ENCODE assay signal across 8 mouse cellular contexts in the genomic region with DNA sequence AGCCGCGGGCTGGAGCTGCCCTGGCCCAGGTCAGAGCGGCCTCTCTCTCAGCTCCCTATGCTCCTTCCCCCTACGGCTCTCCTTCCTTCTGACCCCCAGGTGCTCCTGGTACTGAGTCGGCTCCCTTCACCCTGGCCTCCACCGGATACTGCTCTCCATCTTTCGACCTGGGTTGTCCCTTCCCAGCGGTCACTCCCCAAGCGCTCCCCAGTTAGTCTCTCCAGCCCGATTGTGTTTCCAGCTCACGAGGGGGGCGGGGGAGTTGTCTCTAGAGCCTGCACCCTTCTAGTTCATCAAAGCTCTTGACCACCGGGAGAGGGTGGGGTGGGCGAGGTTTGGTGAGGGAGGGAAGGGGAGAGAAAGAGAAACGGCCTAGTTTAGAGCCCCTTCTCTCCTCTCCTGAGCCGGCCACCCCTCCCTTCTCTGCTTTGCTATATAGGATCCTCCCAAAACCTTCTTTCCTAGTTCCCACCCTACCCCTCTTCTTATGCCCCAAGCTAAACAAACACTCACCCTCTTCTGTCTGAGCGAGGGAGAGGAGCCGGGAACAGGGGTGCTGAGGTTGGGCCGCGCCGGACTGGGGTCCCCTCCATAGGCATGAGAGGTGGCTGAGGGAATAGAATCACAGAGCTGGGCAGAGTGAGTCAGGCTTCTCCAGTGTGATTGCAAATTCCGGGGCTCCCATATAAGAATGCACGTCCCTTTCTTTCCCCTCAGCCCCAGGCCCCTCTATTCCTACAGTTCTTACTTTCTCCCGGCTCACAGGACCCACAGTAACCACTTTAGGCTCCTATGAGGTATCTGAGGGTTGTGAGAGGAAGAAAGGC. TPM values are rescaled to one million over a fixed set of nuclear protein-coding genes. Genes with fewer than 3 reads are reported as not detected.
DNase-seq lines count a peak whose midpoint lies in the region.

No protein-coding gene starts in this region.

- peak overlapping the region; percentile 85 for H3K27ac ChIP-seq in hindbrain, embryonic 10.5 days
- peak overlapping the region; percentile 83 for H3K27ac ChIP-seq in midbrain, embryonic 10.5 days (replicated peaks)

- peak overlapping the region; percentile 68 for H3K4me3 ChIP-seq in hindbrain, embryonic 10.5 days
- H3K4me3 ChIP-seq in midbrain, embryonic 10.5 days = peak overlapping the region; percentile 83

- H3K27me3 ChIP-seq in hindbrain, embryonic 10.5 days (ENCODE audit: insufficient read depth, poor library complexity, severe bottlenecking) = peaks cover 47% of the 10 kb centered on the region
- peaks cover 51% of the 10 kb centered on the region for H3K27me3 ChIP-seq in midbrain, embryonic 10.5 days (ENCODE audit: low read depth, poor library complexity, severe bottlenecking)

- H3K4me1 ChIP-seq in hindbrain, embryonic 10.5 days (replicated peaks) = peaks cover 27% of the 10 kb centered on the region
- H3K4me1 ChIP-seq in midbrain, embryonic 10.5 days = peaks cover 27% of the 10 kb centered on the region

- no peaks in the 10 kb centered on the region for H3K36me3 ChIP-seq in hindbrain, embryonic 10.5 days
- peaks cover 6% of the 10 kb centered on the region; the same call in 1 of the 2 replicates for H3K36me3 ChIP-seq in midbrain, embryonic 10.5 days

- peak; percentile 91 for DNase-seq in heart, adult 11 months
- DNase-seq in heart, postnatal 4 days = no peak
- DNase-seq in urinary bladder, postnatal 14 days (ENCODE audit: low spot score) = peak; percentile 5
- no peak for DNase-seq in urinary bladder, postnatal 36 days (ENCODE audit: low spot score in 2 of 2)
- no peak for DNase-seq in hindbrain, embryonic 10.5 days (ENCODE audit: low spot score)
- no peak for DNase-seq in midbrain, embryonic 10.5 days (ENCODE audit: low spot score)
- no peak for DNase-seq in yolk sac, embryonic 10.5 days (ENCODE audit: low spot score)
- no peak for DNase-seq in thymus, postnatal 10 days (ENCODE audit: low spot score in 2 of 2)

- under 1% methylated on average over 24 of the region's 24 CpGs for WGBS in hindbrain, embryonic 10.5 days
- WGBS in midbrain, embryonic 10.5 days = under 1% methylated on average over 24 of the region's 24 CpGs

- no peaks in the 10 kb centered on the region for H3K9me3 ChIP-seq in hindbrain, embryonic 10.5 days
- no peaks in the 10 kb centered on the region for H3K9me3 ChIP-seq in midbrain, embryonic 10.5 days (replicated peaks)

RNA-seq across cellular contexts. Expression of a gene that starts 0.8 kb away (rescaled TPM):
- 10 to 100 TPM; 10.6 to 15.8 TPM for total RNA-seq in heart, postnatal 4 days (2021)
- 21.5 and 22.4 TPM in 2 replicates for polyA plus RNA-seq in hindbrain, embryonic 10.5 days (2016; fragmentation: Nextera tagmentation; extraction: Ambion mirVana)
- 20.9 and 21.7 TPM in 2 replicates for polyA plus RNA-seq in midbrain, embryonic 10.5 days (2016; fragmentation: Nextera tagmentation; extraction: Ambion mirVana)

RNA-seq across cellular contexts. Expression of a gene that starts 8.7 kb away (rescaled TPM):
- total RNA-seq in heart, postnatal 4 days (2021) = not detected
- polyA plus RNA-seq in hindbrain, embryonic 10.5 days (2016; fragmentation: Nextera tagmentation; extraction: Ambion mirVana) = 0.17 and 0.21 TPM in 2 replicates
- polyA plus RNA-seq in midbrain, embryonic 10.5 days (2016; fragmentation: Nextera tagmentation; extraction: Ambion mirVana) = 0.14 and 0.20 TPM in 2 replicates

RNA-seq across cellular contexts. Expression of a gene that starts 36.1 kb away (rescaled TPM):
- total RNA-seq in heart, postnatal 4 days (2021) = 100 to 1,000 TPM; 303 to 309 TPM
- 3.6 and 4.1 TPM in 2 replicates for polyA plus RNA-seq in hindbrain, embryonic 10.5 days (2016; fragmentation: Nextera tagmentation; extraction: Ambion mirVana)
- 2.8 and 4.1 TPM in 2 replicates for polyA plus RNA-seq in midbrain, embryonic 10.5 days (2016; fragmentation: Nextera tagmentation; extraction: Ambion mirVana)

RNA-seq across cellular contexts. Expression of a gene that starts 49.1 kb away (rescaled TPM):
- total RNA-seq in heart, postnatal 4 days (2021) = 100 to 1,000 TPM; 352 to 357 TPM
- 205 and 242 TPM in 2 replicates for polyA plus RNA-seq in hindbrain, embryonic 10.5 days (2016; fragmentation: Nextera tagmentation; extraction: Ambion mirVana)
- polyA plus RNA-seq in midbrain, embryonic 10.5 days (2016; fragmentation: Nextera tagmentation; extraction: Ambion mirVana) = 246 and 248 TPM in 2 replicates

Comparison
In these comparisons a context has a peak if more than half of its experiments do, and no peak if none do; other contexts are left out.
1. DNase-seq: peak in heart, adult 11 months (single experiment) and urinary bladder, postnatal 14 days (single experiment); none in heart, postnatal 4 days (single experiment), urinary bladder, postnatal 36 days (0 of 2), hindbrain, embryonic 10.5 days (single experiment), midbrain, embryonic 10.5 days (single experiment), yolk sac, embryonic 10.5 days (single experiment) and thymus, postnatal 10 days (0 of 2).